9 mouse cellular contexts compared by ENCODE assay signal in genomic region chr5:38549461-38549909, GRCm38 (mm10). TPM values are rescaled to one million over a fixed set of nuclear protein-coding genes. Genes with fewer than 3 reads are reported as not detected.
DNase-seq lines count a peak whose midpoint lies in the region; ATAC-seq and TF ChIP-seq lines count a peak whose summit lies in the region.
"Had no signal": no experiment of that assay in that cellular context is flagged by ENCODE, and none has a peak within 500 bp of the region (broad histone marks: within the 10 kb centered on the region; RNA-seq: fewer than 3 reads in every experiment).

No protein-coding gene starts in this region.

- H3K27ac ChIP-seq in lung, embryonic 14.5 days (ENCODE audit: low read depth) = peak overlapping the region; percentile 85
- H3K27ac ChIP-seq in intestine, embryonic 16.5 days (ENCODE audit: low read length) = peak overlapping the region; percentile 79
- peak overlapping the region; percentile 84 for H3K27ac ChIP-seq in stomach, embryonic 14.5 days (ENCODE audit: low read length)

- no peak for TF ChIP-seq CTCF in lung, embryonic 14.5 days (IDR thresholded peaks at IDR 0.05; ENCODE audit: low read depth)
- no peak for TF ChIP-seq CTCF in lung, adult 2 months (IDR thresholded peaks at IDR 0.05; ENCODE audit: insufficient read depth, low read length)

- H3K4me3 ChIP-seq in lung, embryonic 14.5 days (ENCODE audit: low read depth, low read length) = no peak overlapping the region
- no peak overlapping the region for H3K4me3 ChIP-seq in lung, adult 2 months (replicated peaks; ENCODE audit: extremely low read depth, low read depth, low read length)
- no peak overlapping the region for H3K4me3 ChIP-seq in intestine, embryonic 16.5 days (ENCODE audit: low read length)
- H3K4me3 ChIP-seq in stomach, embryonic 14.5 days (ENCODE audit: low read depth, low read length) = no peak overlapping the region

- H3K9ac ChIP-seq in lung, embryonic 14.5 days = peak overlapping the region; percentile 1
- H3K9ac ChIP-seq in intestine, embryonic 16.5 days (ENCODE audit: low read depth, low read length) = no peak overlapping the region
- no peak overlapping the region for H3K9ac ChIP-seq in stomach, embryonic 14.5 days (replicated peaks; ENCODE audit: low read depth, low read length)

- no peak overlapping the region; the same call in 1 of the 2 replicates for H3K4me2 ChIP-seq in lung, embryonic 14.5 days
- no peak overlapping the region; the same call in 1 of the 2 replicates for H3K4me2 ChIP-seq in intestine, embryonic 16.5 days (ENCODE audit: low read depth, low read length)
- peak overlapping the region; percentile 18; the same call in 1 of the 2 replicates for H3K4me2 ChIP-seq in stomach, embryonic 14.5 days (replicated peaks; ENCODE audit: low read depth, low read length)

- peaks cover 80% of the 10 kb centered on the region for H3K36me3 ChIP-seq in lung, embryonic 14.5 days (ENCODE audit: insufficient read depth)
- peaks cover 29% of the 10 kb centered on the region for H3K36me3 ChIP-seq in intestine, embryonic 16.5 days (ENCODE audit: control insufficient read depth, insufficient read depth, low read length)
- H3K36me3 ChIP-seq in stomach, embryonic 14.5 days (ENCODE audit: control insufficient read depth, insufficient read depth, low read length) = peaks cover 64% of the 10 kb centered on the region

- DNase-seq in adrenal gland, postnatal 14 days = peak; percentile 27
- DNase-seq in adrenal gland, adult 18-20 months (ENCODE audit: low spot score in 2 of 2) = no peak
- DNase-seq in lung, embryonic 14.5 days = peak; percentile 85
- no peak for DNase-seq in lung, adult 2 months
- no peak for DNase-seq in spleen, adult 12 weeks (ENCODE audit: low spot score)
- DNase-seq: cerebellum, adult 8-10 months had no signal

- ATAC-seq in lung, embryonic 14.5 days (ENCODE audit: insufficient read depth) = peak; percentile 87
- ATAC-seq in intestine, embryonic 16.5 days = peak; percentile 37
- peak; percentile 70; the same call in 1 of the 2 replicates for ATAC-seq in stomach, embryonic 14.5 days (ENCODE audit: insufficient number of reproducible peaks, insufficient read depth, low FRiP score, low read depth)
- no peak for ATAC-seq in megakaryocyte progenitor cell, adult 5-6 weeks (replicated peaks; ENCODE audit: poor library complexity)

- no peaks in the 10 kb centered on the region for H3K27me3 ChIP-seq in lung, embryonic 14.5 days (ENCODE audit: insufficient read depth, low read length)
- H3K27me3 ChIP-seq in intestine, embryonic 16.5 days (replicated peaks; ENCODE audit: control insufficient read depth, insufficient read depth, low read length) = no peaks in the 10 kb centered on the region
- H3K27me3 ChIP-seq in stomach, embryonic 14.5 days (ENCODE audit: control insufficient read depth, insufficient read depth, low read length) = no peaks in the 10 kb centered on the region

- H3K9me3 ChIP-seq in lung, embryonic 14.5 days (ENCODE audit: low read depth, low read length) = no peaks in the 10 kb centered on the region
- no peaks in the 10 kb centered on the region for H3K9me3 ChIP-seq in intestine, embryonic 16.5 days (ENCODE audit: control insufficient read depth, low read length)
- no peaks in the 10 kb centered on the region for H3K9me3 ChIP-seq in stomach, embryonic 14.5 days (ENCODE audit: control insufficient read depth, low read depth, low read length)

- peaks cover 16% of the 10 kb centered on the region for H3K4me1 ChIP-seq in lung, embryonic 14.5 days (ENCODE audit: insufficient read depth)
- H3K4me1 ChIP-seq in lung, adult 2 months (ENCODE audit: control insufficient read depth, insufficient read depth, low read length) = peaks cover 14% of the 10 kb centered on the region; the same call in 1 of the 2 replicates
- H3K4me1 ChIP-seq in intestine, embryonic 16.5 days (ENCODE audit: control insufficient read depth, insufficient read depth, low read length) = peaks cover 28% of the 10 kb centered on the region
- peaks cover 27% of the 10 kb centered on the region for H3K4me1 ChIP-seq in stomach, embryonic 14.5 days (ENCODE audit: control insufficient read depth, insufficient read depth, low read length)

- 30% methylated on average over 3 of the region's 3 CpGs for WGBS in lung, embryonic 14.5 days
- WGBS in lung, adult 2 months = 38% methylated on average over 3 of the region's 3 CpGs
- 42% methylated on average over 3 of the region's 3 CpGs for WGBS in intestine, embryonic 16.5 days
- 59% methylated on average over 3 of the region's 3 CpGs for WGBS in stomach, embryonic 14.5 days

- no peak for TF ChIP-seq POLR2A in lung, adult 2 months (IDR thresholded peaks at IDR 0.05; ENCODE audit: borderline replicate concordance, extremely low read depth, low read depth, low read length)

RNA-seq across cellular contexts. Expression of gene Wdr1, which starts 13.5 kb away (rescaled TPM):
- 122 and 146 TPM in 2 replicates for total RNA-seq in adrenal gland, postnatal 14 days (2021)
- 100 to 1,000 TPM; 123 to 153 TPM for total RNA-seq in adrenal gland, adult 18-20 months (2021)
- 226 and 234 TPM in 2 replicates for polyA plus RNA-seq in lung, embryonic 14.5 days (2014; fragmentation: Nextera tagmentation; extraction: Ambion mirVana)
- 135 and 165 TPM in 2 replicates for polyA plus RNA-seq in lung, adult 2 months (2012; rRNA removed)
- polyA plus RNA-seq in intestine, embryonic 16.5 days (2015; fragmentation: Nextera tagmentation; extraction: Ambion mirVana) = 274 and 286 TPM in 2 replicates
- 252 and 261 TPM in 2 replicates for polyA plus RNA-seq in stomach, embryonic 14.5 days (2014; fragmentation: Nextera tagmentation; extraction: Ambion mirVana)
- 127 and 134 TPM in 2 replicates for total RNA-seq in megakaryocyte progenitor cell, adult 5-6 weeks (2015)
- total RNA-seq in megakaryocyte progenitor cell, adult 5-6 weeks (2017) = 209 TPM in 2 replicates

RNA-seq across cellular contexts. Expression of gene Slc2a9, which starts 46.5 kb away (rescaled TPM):
- total RNA-seq in adrenal gland, postnatal 14 days (2021) = 2.7 and 5.9 TPM in 2 replicates
- total RNA-seq in adrenal gland, adult 18-20 months (2021) = 1 to 10 TPM; 2.0 to 2.6 TPM
- 0.64 and 2.2 TPM in 2 replicates for polyA plus RNA-seq in lung, embryonic 14.5 days (2014; fragmentation: Nextera tagmentation; extraction: Ambion mirVana)
- polyA plus RNA-seq in lung, adult 2 months (2012; rRNA removed) = 4.9 and 5.0 TPM in 2 replicates
- 2.5 and 2.6 TPM in 2 replicates for polyA plus RNA-seq in intestine, embryonic 16.5 days (2015; fragmentation: Nextera tagmentation; extraction: Ambion mirVana)
- polyA plus RNA-seq in stomach, embryonic 14.5 days (2014; fragmentation: Nextera tagmentation; extraction: Ambion mirVana) = 0.93 and 1.3 TPM in 2 replicates
- total RNA-seq in megakaryocyte progenitor cell, adult 5-6 weeks (2015) = 3.4 and 3.9 TPM in 2 replicates
- 4.2 and 9.8 TPM in 2 replicates for total RNA-seq in megakaryocyte progenitor cell, adult 5-6 weeks (2017)

Comparison
In these comparisons a context has a peak if more than half of its experiments do, and no peak if none do; other contexts are left out.
1. DNase-seq: peak in adrenal gland, postnatal 14 days (single experiment) and lung, embryonic 14.5 days (single experiment); none in adrenal gland, adult 18-20 months (0 of 2), lung, adult 2 months (single experiment) and spleen, adult 12 weeks (single experiment).
2. Peak in every context shown above with its lines, with median percentiles within 50 percentile points of each other: H3K27ac ChIP-seq.